Mouse (Mus musculus) frontal cortex, postnatal 10 days (tissue): ENCODE data around the gene Ogdh.

Experiments
- DNase-seq, 2 experiments: peaks; one replicate each; pipeline ENCODE4 v3.0.0; 2022; ENCODE audit warnings: low spot score in 2 of 2, mixed read lengths in 1 of 2

The Ogdh gene

GRCm38 (mm10) chr11:6404699-6405566 is 113.5 kb downstream of the Ogdh start:
- DNase-seq = peak; percentile 24 to 32

- DNase-seq = peak; percentile 28 to 32
Observed at GRCm38 (mm10) chr11:6405591-6406081, 114.2 kb downstream of the Ogdh start.
